Mouse (Mus musculus): ENCODE results near the gene Tmem88. TPM values are rescaled to one million over a fixed set of nuclear protein-coding genes. Genes with fewer than 3 reads are reported as not detected.

Tmem88 gene
- total and polyA plus RNA-seq, 2 experiments, result 1.3 to 8.5 TPM

DNA sequence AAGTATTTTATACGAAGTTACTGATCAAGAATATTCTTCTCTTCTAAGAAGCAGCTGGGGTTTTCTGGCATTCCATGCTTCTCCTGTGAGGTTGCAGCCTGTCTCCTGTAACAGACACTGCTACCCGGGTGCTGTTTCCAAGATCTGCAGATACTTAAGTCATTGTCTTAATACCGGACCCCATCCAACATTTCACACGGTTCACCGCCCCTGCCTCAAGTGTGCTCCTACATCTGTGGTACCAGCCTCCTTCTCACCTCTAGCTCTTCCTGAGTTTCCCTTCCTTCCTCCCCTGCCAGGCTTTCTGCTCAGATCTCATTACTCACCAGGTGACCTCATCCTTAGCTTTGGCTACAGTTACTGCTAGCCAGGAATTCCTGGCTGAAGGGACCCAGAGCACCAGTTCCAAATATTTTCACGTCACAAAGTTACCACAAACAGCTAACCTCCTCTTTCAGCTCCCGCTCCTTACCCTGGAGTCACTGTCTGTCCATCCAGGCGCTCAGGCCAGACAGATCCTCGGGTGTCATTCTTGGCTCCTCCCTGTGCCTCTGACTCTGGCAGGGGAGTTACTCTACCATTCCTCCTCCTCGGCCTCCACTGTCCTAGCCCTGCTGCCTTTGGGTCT lies 15.4 kb downstream of the Tmem88 start:
- H3K4me3 ChIP-seq (ENCODE audit: insufficient read depth, low read depth, low read length), result no peak overlapping the region
- no peak overlapping the region for H3K27ac ChIP-seq (replicated peaks; ENCODE audit: insufficient read depth, low read depth, low read length)
- no peak overlapping the region for H3K9ac ChIP-seq (ENCODE audit: low read depth, low read length)
- H3K79me2 ChIP-seq (ENCODE audit: control insufficient read depth, insufficient read depth, low read length), result no peaks in the 10 kb centered on the region
- DNase-seq (ENCODE audit: extremely low read depth, low read depth, low spot score), result no peak
- no peaks in the 10 kb centered on the region for H3K27me3 ChIP-seq (ENCODE audit: control insufficient read depth, insufficient read depth, low read length)
- H3K36me3 ChIP-seq (ENCODE audit: control insufficient read depth, insufficient read depth, low read length), result no peaks in the 10 kb centered on the region
- no peak for TF ChIP-seq CTCF (IDR thresholded peaks at IDR 0.05; ENCODE audit: low read depth, low read length)
- no peak for TF ChIP-seq POLR2A (IDR thresholded peaks at IDR 0.05; ENCODE audit: extremely low read depth, insufficient read depth, low read length)
- WGBS, result 87% methylated on average over 10 of the region's 10 CpGs
- peaks cover 7% of the 10 kb centered on the region for H3K4me1 ChIP-seq (ENCODE audit: control insufficient read depth, insufficient read depth, low read length)

DNA sequence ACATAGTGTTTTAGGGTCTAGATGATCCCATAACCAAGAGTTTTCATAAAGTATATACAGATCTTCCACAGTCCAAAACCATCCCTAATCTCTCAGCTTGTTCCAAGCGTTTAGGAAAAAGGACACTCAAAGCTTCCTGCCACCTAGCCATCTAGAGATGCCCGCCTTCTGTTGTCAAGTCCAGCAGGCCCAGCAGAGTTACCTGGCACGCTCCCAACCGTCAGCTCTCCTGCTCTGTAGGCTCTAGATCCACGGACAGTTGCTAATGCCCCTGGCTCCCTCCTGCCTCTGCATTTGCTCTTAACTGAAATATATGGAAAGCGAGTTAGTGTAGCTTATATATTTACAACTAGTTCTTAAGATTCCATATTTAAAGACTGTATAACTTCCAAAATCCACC lies 16.7 kb downstream of the Tmem88 start:
- no peak overlapping the region for H3K9ac ChIP-seq (ENCODE audit: low read depth, low read length)
- no peak overlapping the region for H3K27ac ChIP-seq (replicated peaks; ENCODE audit: insufficient read depth, low read depth, low read length)
- peaks cover 14% of the 10 kb centered on the region for H3K4me1 ChIP-seq (ENCODE audit: control insufficient read depth, insufficient read depth, low read length)
- TF ChIP-seq POLR2A (IDR thresholded peaks at IDR 0.05; ENCODE audit: extremely low read depth, insufficient read depth, low read length), result no peak
- TF ChIP-seq CTCF (IDR thresholded peaks at IDR 0.05; ENCODE audit: low read depth, low read length), result no peak
- H3K27me3 ChIP-seq (ENCODE audit: control insufficient read depth, insufficient read depth, low read length), result no peaks in the 10 kb centered on the region
- no peaks in the 10 kb centered on the region for H3K36me3 ChIP-seq (ENCODE audit: control insufficient read depth, insufficient read depth, low read length)
- H3K79me2 ChIP-seq (ENCODE audit: control insufficient read depth, insufficient read depth, low read length), result no peaks in the 10 kb centered on the region
- H3K4me3 ChIP-seq (ENCODE audit: insufficient read depth, low read depth, low read length), result no peak overlapping the region
- no peak for DNase-seq (ENCODE audit: extremely low read depth, low read depth, low spot score)
- 91% methylated on average over 6 of the region's 6 CpGs for WGBS

DNA sequence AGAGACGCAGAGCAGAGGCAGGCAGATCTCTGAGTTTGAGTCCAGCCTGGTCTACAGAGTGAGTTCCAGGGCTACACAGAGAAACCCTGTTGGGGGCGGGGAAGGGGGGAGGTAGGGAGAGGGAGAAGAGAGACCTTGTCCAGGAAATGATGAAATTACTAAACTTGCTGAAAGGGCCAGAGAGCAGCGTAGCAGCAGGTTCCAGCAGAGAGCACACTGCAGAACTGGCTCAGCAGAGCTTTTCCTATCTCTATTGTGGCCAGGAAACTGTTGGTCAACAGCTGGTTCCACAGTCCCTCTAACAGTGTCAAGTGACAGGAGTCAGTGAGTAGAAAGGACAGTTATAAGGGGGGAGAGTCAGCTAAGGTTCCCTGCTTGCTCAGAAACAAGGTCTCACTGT lies 18.4 kb downstream of the Tmem88 start:
- TF ChIP-seq CTCF (IDR thresholded peaks at IDR 0.05; ENCODE audit: low read depth, low read length) (no peak), POLR2A (IDR thresholded peaks at IDR 0.05; ENCODE audit: extremely low read depth, insufficient read depth, low read length) (no peak)
- DNase-seq (ENCODE audit: extremely low read depth, low read depth, low spot score), result peak; percentile 88
- Histone ChIP-seq H3K9ac (ENCODE audit: low read depth, low read length) (no peak overlapping the region), H3K79me2 (ENCODE audit: control insufficient read depth, insufficient read depth, low read length) (no peaks in the 10 kb centered on the region), H3K27ac (replicated peaks; ENCODE audit: insufficient read depth, low read depth, low read length) (peak overlapping the region; percentile 71), H3K27me3 (ENCODE audit: control insufficient read depth, insufficient read depth, low read length) (no peaks in the 10 kb centered on the region), H3K4me3 (ENCODE audit: insufficient read depth, low read depth, low read length) (no peak overlapping the region), H3K4me1 (ENCODE audit: control insufficient read depth, insufficient read depth, low read length) (peaks cover 11% of the 10 kb centered on the region), H3K36me3 (ENCODE audit: control insufficient read depth, insufficient read depth, low read length) (no peaks in the 10 kb centered on the region)
- WGBS, result 49% methylated on average over 3 of the region's 3 CpGs

DNA sequence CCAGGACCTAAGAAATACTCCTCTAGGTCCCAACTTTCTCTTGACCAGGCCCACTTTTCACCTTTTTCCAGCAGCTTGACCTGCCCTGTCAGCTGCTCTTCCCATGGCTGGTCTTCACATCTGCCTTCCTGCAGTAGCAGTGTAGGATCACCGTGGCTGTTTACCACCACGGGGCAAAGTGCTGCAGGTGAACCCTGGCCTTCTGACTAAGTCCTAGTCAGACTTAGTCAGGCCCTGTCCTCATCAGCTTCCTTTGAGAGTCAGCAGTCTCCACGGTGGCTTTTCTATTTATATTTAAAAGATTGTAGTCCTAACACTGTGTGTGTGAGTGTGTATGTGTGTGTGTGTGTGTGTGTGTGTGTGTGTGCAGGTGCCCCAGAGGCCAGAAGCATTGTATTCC lies 20.3 kb downstream of the Tmem88 start:
- TF ChIP-seq CTCF (IDR thresholded peaks at IDR 0.05; ENCODE audit: low read depth, low read length) (no peak), POLR2A (IDR thresholded peaks at IDR 0.05; ENCODE audit: extremely low read depth, insufficient read depth, low read length) (peak; percentile 25; the same call in 1 of the 2 replicates)
- 8% methylated on average over 3 of the region's 3 CpGs for WGBS
- peak; percentile 92 for DNase-seq (ENCODE audit: extremely low read depth, low read depth, low spot score)

DNA sequence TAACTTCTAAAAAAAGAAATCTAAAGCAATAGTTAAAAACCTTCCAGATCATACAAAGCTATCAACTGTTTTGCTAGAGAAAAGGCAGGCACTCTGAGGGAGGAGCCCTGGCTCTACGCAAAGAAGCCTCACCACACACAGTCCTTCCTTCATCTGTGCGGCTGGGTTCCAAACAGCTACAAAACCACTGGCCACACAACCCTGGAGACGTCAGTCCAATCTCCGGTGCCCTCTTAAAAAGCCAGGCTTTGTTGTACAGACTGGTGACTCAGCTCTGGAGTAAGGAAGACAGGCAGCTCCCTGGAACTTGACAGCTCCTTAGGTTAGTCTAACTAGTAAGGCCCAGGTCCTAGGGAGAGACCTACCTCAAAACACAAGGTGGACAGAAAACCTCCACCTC lies 22.4 kb downstream of the Tmem88 start:
- 94% methylated on average over 4 of the region's 4 CpGs for WGBS
- no peaks in the 10 kb centered on the region for H3K27me3 ChIP-seq (ENCODE audit: control insufficient read depth, insufficient read depth, low read length)
- no peaks in the 10 kb centered on the region for H3K79me2 ChIP-seq (ENCODE audit: control insufficient read depth, insufficient read depth, low read length)
- no peak for DNase-seq (ENCODE audit: extremely low read depth, low read depth, low spot score)
- H3K4me1 ChIP-seq (ENCODE audit: control insufficient read depth, insufficient read depth, low read length), result peaks cover 11% of the 10 kb centered on the region
- H3K9ac ChIP-seq (ENCODE audit: low read depth, low read length), result no peak overlapping the region
- no peaks in the 10 kb centered on the region for H3K36me3 ChIP-seq (ENCODE audit: control insufficient read depth, insufficient read depth, low read length)
- TF ChIP-seq CTCF (IDR thresholded peaks at IDR 0.05; ENCODE audit: low read depth, low read length) (no peak), POLR2A (IDR thresholded peaks at IDR 0.05; ENCODE audit: extremely low read depth, insufficient read depth, low read length) (no peak)
- no peak overlapping the region for H3K27ac ChIP-seq (replicated peaks; ENCODE audit: insufficient read depth, low read depth, low read length)
- H3K4me3 ChIP-seq (ENCODE audit: insufficient read depth, low read depth, low read length), result no peak overlapping the region

More for the DNA sequence above, 20.3 kb downstream of the Tmem88 start:
- H3K27me3 ChIP-seq (ENCODE audit: control insufficient read depth, insufficient read depth, low read length), result no peaks in the 10 kb centered on the region
- H3K4me1 ChIP-seq (ENCODE audit: control insufficient read depth, insufficient read depth, low read length), result peaks cover 11% of the 10 kb centered on the region
- H3K36me3 ChIP-seq (ENCODE audit: control insufficient read depth, insufficient read depth, low read length), result no peaks in the 10 kb centered on the region
- peak overlapping the region; percentile 37 for H3K9ac ChIP-seq (ENCODE audit: low read depth, low read length)
- H3K27ac ChIP-seq (replicated peaks; ENCODE audit: insufficient read depth, low read depth, low read length), result peak overlapping the region; percentile 90
- H3K79me2 ChIP-seq (ENCODE audit: control insufficient read depth, insufficient read depth, low read length), result no peaks in the 10 kb centered on the region
- no peak overlapping the region for H3K4me3 ChIP-seq (ENCODE audit: insufficient read depth, low read depth, low read length)

DNA sequence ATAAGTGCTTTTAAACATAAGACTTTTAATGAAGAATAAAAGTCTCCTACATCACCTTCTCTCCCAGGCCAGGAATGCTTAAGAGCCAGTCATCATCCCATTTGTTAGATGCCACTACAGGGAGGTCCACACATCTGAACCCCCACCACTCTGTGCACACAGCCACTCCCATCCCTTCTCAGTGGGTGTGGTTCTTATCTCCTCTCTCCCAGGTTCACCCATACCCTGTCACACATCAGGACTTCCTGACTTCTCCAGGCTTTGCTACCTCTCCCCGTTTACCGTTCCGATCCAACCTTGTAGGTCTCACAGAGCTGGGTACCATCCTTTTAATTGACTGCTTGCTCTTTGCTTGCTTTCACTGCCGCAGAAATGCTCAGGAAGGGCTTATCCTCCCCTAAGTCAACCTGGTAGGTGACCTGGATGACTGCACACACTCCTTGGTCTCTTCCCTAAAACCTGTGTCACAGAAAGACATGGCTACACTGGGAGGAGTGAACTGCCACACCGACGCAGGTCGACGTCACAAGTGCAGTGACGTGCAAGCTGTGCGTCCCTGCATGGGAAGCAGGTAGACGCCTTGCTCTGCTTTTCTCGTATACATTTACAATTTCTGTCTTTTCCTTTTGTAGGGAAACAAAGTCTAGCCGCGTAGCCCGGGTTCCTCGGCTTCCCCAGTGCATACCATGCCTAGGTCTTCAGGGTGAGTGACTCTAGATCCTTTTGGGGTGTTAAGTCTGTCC lies 24.6 kb downstream of the Tmem88 start:
- no peak for DNase-seq (ENCODE audit: extremely low read depth, low read depth, low spot score)
- Histone ChIP-seq H3K4me1 (ENCODE audit: control insufficient read depth, insufficient read depth, low read length) (peaks cover 8% of the 10 kb centered on the region), H3K27me3 (ENCODE audit: control insufficient read depth, insufficient read depth, low read length) (no peaks in the 10 kb centered on the region), H3K36me3 (ENCODE audit: control insufficient read depth, insufficient read depth, low read length) (no peaks in the 10 kb centered on the region), H3K4me3 (ENCODE audit: insufficient read depth, low read depth, low read length) (no peak overlapping the region), H3K79me2 (ENCODE audit: control insufficient read depth, insufficient read depth, low read length) (no peaks in the 10 kb centered on the region; the same call in 1 of the 2 replicates), H3K27ac (replicated peaks; ENCODE audit: insufficient read depth, low read depth, low read length) (no peak overlapping the region), H3K9ac (ENCODE audit: low read depth, low read length) (no peak overlapping the region)
- TF ChIP-seq CTCF (IDR thresholded peaks at IDR 0.05; ENCODE audit: low read depth, low read length) (no peak), POLR2A (IDR thresholded peaks at IDR 0.05; ENCODE audit: extremely low read depth, insufficient read depth, low read length) (no peak)
- WGBS, result 94% methylated on average over 16 of the region's 16 CpGs
